Mouse (Mus musculus): ENCODE results near the gene Olfr1532-ps1. TPM values are rescaled to one million over a fixed set of nuclear protein-coding genes. Genes with fewer than 3 reads are reported as not detected.
"Not testable (repeated sequence)": the region's sequence is repeated elsewhere in the genome, so short reads cannot be mapped to it uniquely, and the experiment has no call there.

Gene Olfr1532-ps1
- not detected in 2 replicates for polyA plus RNA-seq (2016; fragmentation: Nextera tagmentation; extraction: Ambion mirVana)

- H3K4me1 ChIP-seq, result no peaks in the 10 kb centered on the region
- H3K27ac ChIP-seq, result no peak within 1 kb of the TSS
- no peaks in the 10 kb centered on the region for H3K9me3 ChIP-seq
- ATAC-seq (ENCODE audit: insufficient number of reproducible peaks, insufficient read depth, low FRiP score, low TSS enrichment), result no peak
- H3K4me3 ChIP-seq, result no peak within 1 kb of the TSS
- H3K27me3 ChIP-seq, result no peaks in the 10 kb centered on the region
- no peaks in the 10 kb centered on the region for H3K36me3 ChIP-seq
- 58% methylated on average over 2 of the region's 2 CpGs for WGBS
- no peak within 1 kb of the TSS for H3K4me2 ChIP-seq (replicated peaks)
- H3K9ac ChIP-seq, result no peak within 1 kb of the TSS
Measured at GRCm38 (mm10) chr7:106907676-106908075, at the start of gene Olfr1532-ps1. Gene Olfr1532-ps1, plus strand, starts transcription at chr7:106908001.

- no peaks in the 10 kb centered on the region for H3K36me3 ChIP-seq
- H3K4me1 ChIP-seq, result no peaks in the 10 kb centered on the region
- H3K9ac ChIP-seq, result no peak within 1 kb of the TSS
- no peak within 1 kb of the TSS for H3K27ac ChIP-seq
- ATAC-seq (ENCODE audit: insufficient number of reproducible peaks, insufficient read depth, low FRiP score, low TSS enrichment), result no peak
- no peaks in the 10 kb centered on the region for H3K27me3 ChIP-seq
- H3K4me3 ChIP-seq, result no peak within 1 kb of the TSS
- 0 out of 2 replicates have a peak, but pooled peaks cover 4% of the 10 kb centered on the region for H3K9me3 ChIP-seq
- no peak within 1 kb of the TSS for H3K4me2 ChIP-seq (replicated peaks)
Measured at GRCm38 (mm10) chr7:106862885-106863284, 44.9 kb upstream of the Olfr1532-ps1 start, which contains the start of gene Olfr704. Gene Olfr704, plus strand, starts transcription at chr7:106863185.

- no peaks in the 10 kb centered on the region for H3K27me3 ChIP-seq
- H3K4me3 ChIP-seq, result no peak within 1 kb of the TSS
- H3K27ac ChIP-seq, result no peak within 1 kb of the TSS
- 81% methylated on average over 3 of the region's 3 CpGs for WGBS
- no peak for ATAC-seq (ENCODE audit: insufficient number of reproducible peaks, insufficient read depth, low FRiP score, low TSS enrichment)
- H3K4me2 ChIP-seq (replicated peaks), result no peak within 1 kb of the TSS
- H3K9me3 ChIP-seq, result no peaks in the 10 kb centered on the region
- H3K36me3 ChIP-seq, result no peaks in the 10 kb centered on the region
- H3K9ac ChIP-seq, result no peak within 1 kb of the TSS
- no peaks in the 10 kb centered on the region for H3K4me1 ChIP-seq
Measured at GRCm38 (mm10) chr7:106876791-106877190, 31.0 kb upstream of the Olfr1532-ps1 start, which contains the start of gene Olfr705. Gene Olfr705, minus strand, starts transcription at chr7:106876891.

GRCm38 (mm10) chr7:106888062-106888461 is 19.7 kb upstream of the Olfr1532-ps1 start, which contains the start of gene Olfr706:
Gene Olfr706, minus strand, starts transcription at chr7:106888162.
- no peak within 1 kb of the TSS for H3K27ac ChIP-seq
- no peaks in the 10 kb centered on the region for H3K9me3 ChIP-seq
- no peak within 1 kb of the TSS for H3K9ac ChIP-seq
- H3K36me3 ChIP-seq, result no peaks in the 10 kb centered on the region
- H3K27me3 ChIP-seq, result no peaks in the 10 kb centered on the region
- no peak within 1 kb of the TSS for H3K4me2 ChIP-seq (replicated peaks)
- ATAC-seq (ENCODE audit: insufficient number of reproducible peaks, insufficient read depth, low FRiP score, low TSS enrichment), result no peak
- WGBS, result 84% methylated on average over 2 of the region's 2 CpGs
- H3K4me3 ChIP-seq, result no peak within 1 kb of the TSS
- no peaks in the 10 kb centered on the region for H3K4me1 ChIP-seq

- not testable (repeated sequence) for H3K9ac ChIP-seq; H3K36me3 ChIP-seq; H3K27me3 ChIP-seq; H3K4me2 ChIP-seq (replicated peaks); H3K27ac ChIP-seq; ATAC-seq (ENCODE audit: insufficient number of reproducible peaks, insufficient read depth, low FRiP score, low TSS enrichment); H3K4me3 ChIP-seq; H3K4me1 ChIP-seq; H3K9me3 ChIP-seq
- 89% methylated on average over 3 of the region's 3 CpGs for WGBS
Measured at GRCm38 (mm10) chr7:106901141-106901540, 6.7 kb upstream of the Olfr1532-ps1 start, which contains the start of gene Olfr707. Gene Olfr707, minus strand, starts transcription at chr7:106901241.

- H3K27ac ChIP-seq; H3K9me3 ChIP-seq; H3K9ac ChIP-seq; H3K36me3 ChIP-seq; H3K4me1 ChIP-seq; ATAC-seq (ENCODE audit: insufficient number of reproducible peaks, insufficient read depth, low FRiP score, low TSS enrichment); H3K27me3 ChIP-seq; H3K4me2 ChIP-seq (replicated peaks); H3K4me3 ChIP-seq: not testable (repeated sequence)
- WGBS, result 94% methylated on average over 7 of the region's 7 CpGs
Measured at GRCm38 (mm10) chr7:106920961-106921360, 13.2 kb downstream of the Olfr1532-ps1 start.

- H3K4me2 ChIP-seq (replicated peaks), result no peak within 1 kb of the TSS
- no peak within 1 kb of the TSS for H3K9ac ChIP-seq
- H3K4me3 ChIP-seq, result no peak within 1 kb of the TSS
- H3K4me1 ChIP-seq, result no peaks in the 10 kb centered on the region
- no peaks in the 10 kb centered on the region for H3K36me3 ChIP-seq
- H3K27ac ChIP-seq, result no peak within 1 kb of the TSS
- H3K27me3 ChIP-seq, result no peaks in the 10 kb centered on the region
- no peak for ATAC-seq (ENCODE audit: insufficient number of reproducible peaks, insufficient read depth, low FRiP score, low TSS enrichment)
- no peaks in the 10 kb centered on the region for H3K9me3 ChIP-seq
Measured at GRCm38 (mm10) chr7:106932119-106932518, 24.3 kb downstream of the Olfr1532-ps1 start, which contains the start of gene Olfr709-ps1. Gene Olfr709-ps1, minus strand, starts transcription at chr7:106932219.

- ATAC-seq (ENCODE audit: insufficient number of reproducible peaks, insufficient read depth, low FRiP score, low TSS enrichment), result no peak
- no peaks in the 10 kb centered on the region for H3K4me1 ChIP-seq
- H3K4me3 ChIP-seq, result no peak within 1 kb of the TSS
- 75% methylated on average over 3 of the region's 3 CpGs for WGBS
- H3K27ac ChIP-seq, result no peak within 1 kb of the TSS
- no peak within 1 kb of the TSS for H3K4me2 ChIP-seq (replicated peaks)
- no peak within 1 kb of the TSS for H3K9ac ChIP-seq
- no peaks in the 10 kb centered on the region for H3K9me3 ChIP-seq
- H3K36me3 ChIP-seq, result no peaks in the 10 kb centered on the region
- H3K27me3 ChIP-seq, result no peaks in the 10 kb centered on the region
Measured at GRCm38 (mm10) chr7:106948212-106948611, 40.4 kb downstream of the Olfr1532-ps1 start, which contains the start of gene Olfr710. Gene Olfr710, minus strand, starts transcription at chr7:106948312.

GRCm38 (mm10) chr7:106963837-106964236 is 56.0 kb downstream of the Olfr1532-ps1 start, which contains the start of gene Olfr6:
Gene Olfr6, minus strand, starts transcription at chr7:106963937.
- Histone ChIP-seq H3K9ac (no peak within 1 kb of the TSS), H3K27me3 (no peaks in the 10 kb centered on the region), H3K4me1 (no peaks in the 10 kb centered on the region), H3K36me3 (no peaks in the 10 kb centered on the region), H3K4me2 (replicated peaks) (no peak within 1 kb of the TSS), H3K9me3 (no peaks in the 10 kb centered on the region), H3K4me3 (no peak within 1 kb of the TSS), H3K27ac (no peak within 1 kb of the TSS)
- no peak for ATAC-seq (ENCODE audit: insufficient number of reproducible peaks, insufficient read depth, low FRiP score, low TSS enrichment)
- 77% methylated on average over 1 of the region's 1 CpGs for WGBS

Other genes starting within 250 kb of the Olfr1532-ps1 start
- not detected in 2 replicates for gene Olfr693, start 227.4 kb upstream of the Olfr1532-ps1 start, polyA plus RNA-seq (2016; fragmentation: Nextera tagmentation; extraction: Ambion mirVana)
- not detected in 2 replicates for gene Olfr694, start 216.2 kb upstream of the Olfr1532-ps1 start, polyA plus RNA-seq (2016; fragmentation: Nextera tagmentation; extraction: Ambion mirVana)
- not detected in 2 replicates for gene Olfr695, start 191.6 kb upstream of the Olfr1532-ps1 start, polyA plus RNA-seq (2016; fragmentation: Nextera tagmentation; extraction: Ambion mirVana)
- not detected in 2 replicates for gene Olfr697, start 165.6 kb upstream of the Olfr1532-ps1 start, polyA plus RNA-seq (2016; fragmentation: Nextera tagmentation; extraction: Ambion mirVana)
- not detected in 2 replicates for gene Olfr698, start 152.6 kb upstream of the Olfr1532-ps1 start, polyA plus RNA-seq (2016; fragmentation: Nextera tagmentation; extraction: Ambion mirVana)
- gene Olfr699, start 114.8 kb upstream of the Olfr1532-ps1 start, polyA plus RNA-seq (2016; fragmentation: Nextera tagmentation; extraction: Ambion mirVana), result not detected in 2 replicates
- not detected in 2 replicates for gene Olfr700, start 99.2 kb upstream of the Olfr1532-ps1 start, polyA plus RNA-seq (2016; fragmentation: Nextera tagmentation; extraction: Ambion mirVana)
- not detected in 2 replicates for gene Olfr701, start 93.9 kb upstream of the Olfr1532-ps1 start, polyA plus RNA-seq (2016; fragmentation: Nextera tagmentation; extraction: Ambion mirVana)
- not detected in 2 replicates for gene Olfr702, start 74.1 kb upstream of the Olfr1532-ps1 start, polyA plus RNA-seq (2016; fragmentation: Nextera tagmentation; extraction: Ambion mirVana)
- gene Olfr703, start 64.6 kb upstream of the Olfr1532-ps1 start, polyA plus RNA-seq (2016; fragmentation: Nextera tagmentation; extraction: Ambion mirVana), result not detected in 2 replicates
- not detected in 2 replicates for gene Olfr704, start 44.8 kb upstream of the Olfr1532-ps1 start, polyA plus RNA-seq (2016; fragmentation: Nextera tagmentation; extraction: Ambion mirVana)
- not detected in 2 replicates for gene Olfr705, start 31.1 kb upstream of the Olfr1532-ps1 start, polyA plus RNA-seq (2016; fragmentation: Nextera tagmentation; extraction: Ambion mirVana)
- not detected in 2 replicates for gene Olfr706, start 19.8 kb upstream of the Olfr1532-ps1 start, polyA plus RNA-seq (2016; fragmentation: Nextera tagmentation; extraction: Ambion mirVana)
- not detected in 2 replicates for gene Olfr707, start 6.8 kb upstream of the Olfr1532-ps1 start, polyA plus RNA-seq (2016; fragmentation: Nextera tagmentation; extraction: Ambion mirVana)
- not detected in 2 replicates for gene Olfr709-ps1, start 24.2 kb downstream of the Olfr1532-ps1 start, polyA plus RNA-seq (2016; fragmentation: Nextera tagmentation; extraction: Ambion mirVana)
- not detected in 2 replicates for gene Olfr710, start 40.3 kb downstream of the Olfr1532-ps1 start, polyA plus RNA-seq (2016; fragmentation: Nextera tagmentation; extraction: Ambion mirVana)
- not detected in 2 replicates for gene Olfr6, start 55.9 kb downstream of the Olfr1532-ps1 start, polyA plus RNA-seq (2016; fragmentation: Nextera tagmentation; extraction: Ambion mirVana)
- gene Olfr711, start 67.5 kb downstream of the Olfr1532-ps1 start, polyA plus RNA-seq (2016; fragmentation: Nextera tagmentation; extraction: Ambion mirVana), result not detected in 2 replicates
- gene Olfr2, start 98.1 kb downstream of the Olfr1532-ps1 start, polyA plus RNA-seq (2016; fragmentation: Nextera tagmentation; extraction: Ambion mirVana), result not detected in 2 replicates
- not detected in 2 replicates for gene Olfr713, start 123.2 kb downstream of the Olfr1532-ps1 start, polyA plus RNA-seq (2016; fragmentation: Nextera tagmentation; extraction: Ambion mirVana)
- not detected in 2 replicates for gene Olfr714, start 163.0 kb downstream of the Olfr1532-ps1 start, polyA plus RNA-seq (2016; fragmentation: Nextera tagmentation; extraction: Ambion mirVana)
- not detected in 2 replicates for gene Olfr17, start 185.2 kb downstream of the Olfr1532-ps1 start, polyA plus RNA-seq (2016; fragmentation: Nextera tagmentation; extraction: Ambion mirVana)
- gene Olfr715b, start 202.4 kb downstream of the Olfr1532-ps1 start, polyA plus RNA-seq (2016; fragmentation: Nextera tagmentation; extraction: Ambion mirVana), result not detected in 2 replicates
- gene Olfr715, start 223.1 kb downstream of the Olfr1532-ps1 start, polyA plus RNA-seq (2016; fragmentation: Nextera tagmentation; extraction: Ambion mirVana), result not detected in 2 replicates
- not detected in 2 replicates for gene Olfr716, start 230.3 kb downstream of the Olfr1532-ps1 start, polyA plus RNA-seq (2016; fragmentation: Nextera tagmentation; extraction: Ambion mirVana)